Mouse (Mus musculus) layer of hippocampus, adult 8-10 months (tissue): ENCODE data around the gene G6pc. TPM values are rescaled to one million over a fixed set of nuclear protein-coding genes. Genes with fewer than 3 reads are reported as not detected.
"Not testable (repeated sequence)": the region's sequence is repeated elsewhere in the genome, so short reads cannot be mapped to it uniquely, and the experiment has no call there.

Source experiments
- DNase-seq, 2 experiments: peaks; one replicate each; pipeline ENCODE4 v3.0.0; 2022; ENCODE audit warnings: low spot score in 2 of 2
- total RNA-seq, 4 experiments: library from RNA; stranded (reverse); gene quantifications; 2 replicates each; pipeline ENCODE4 v1.2.4; 2022

Gene G6pc
- total RNA-seq, 4 experiments from 2014 or later, result not detected

- no peak for DNase-seq
These were observed 11.4 kb upstream of the G6pc start for GRCm38 (mm10) chr11:101355916-101356315.

GRCm38 (mm10) chr11:101357505-101358182 is 9.7 kb upstream of the G6pc start:
- no peak for DNase-seq

GRCm38 (mm10) chr11:101359776-101360175 is 7.6 kb upstream of the G6pc start:
- DNase-seq, result no peak

GRCm38 (mm10) chr11:101360651-101361113 is 6.7 kb upstream of the G6pc start:
- no peak for DNase-seq

- no peak for DNase-seq
These were observed 2.8 kb upstream of the G6pc start for GRCm38 (mm10) chr11:101364531-101364931.

- no peak for DNase-seq
These were observed 2.8 kb downstream of the G6pc start for GRCm38 (mm10) chr11:101370141-101370540.

- no peak for DNase-seq
These were observed 7.1 kb downstream of the G6pc start for GRCm38 (mm10) chr11:101374421-101374938.

GRCm38 (mm10) chr11:101378196-101378595 is 10.8 kb downstream of the G6pc start:
- not testable (repeated sequence) for DNase-seq

- no peak for DNase-seq
These were observed 11.6 kb downstream of the G6pc start for GRCm38 (mm10) chr11:101378926-101379325.

GRCm38 (mm10) chr11:101381817-101382216 is 14.5 kb downstream of the G6pc start:
- no peak for DNase-seq

GRCm38 (mm10) chr11:101395110-101395509 is 27.7 kb downstream of the G6pc start:
- DNase-seq, result peak; percentile 69 to 75

GRCm38 (mm10) chr11:101415306-101415705 is 47.9 kb downstream of the G6pc start:
- no peak for DNase-seq

- DNase-seq, result no peak
These were observed 49.2 kb downstream of the G6pc start for GRCm38 (mm10) chr11:101416433-101417100.

- peak; percentile 74 to 88 for DNase-seq
These were observed 49.9 kb downstream of the G6pc start, which contains the start of gene Aarsd1 for GRCm38 (mm10) chr11:101417101-101417855. Gene Aarsd1 (minus strand): TSS chr11:101417615.

- no peak for DNase-seq
These were observed 51.6 kb downstream of the G6pc start for GRCm38 (mm10) chr11:101418991-101419390.

- no peak for DNase-seq
These were observed 52.2 kb downstream of the G6pc start for GRCm38 (mm10) chr11:101419610-101420009.

GRCm38 (mm10) chr11:101420148-101420547 is 52.8 kb downstream of the G6pc start:
- no peak for DNase-seq

- DNase-seq, result no peak
These were observed 56.9 kb downstream of the G6pc start, which contains the start of gene Gm27029 for GRCm38 (mm10) chr11:101424105-101424851. Gene Gm27029 (minus strand): TSS chr11:101424796.

- DNase-seq, result peak; percentile 95 to 96
These were observed 57.8 kb downstream of the G6pc start, which contains the start of the genes Rundc1 and Ptges3l for GRCm38 (mm10) chr11:101424925-101425813. Gene Rundc1 (plus strand): TSS chr11:101425085. Gene Ptges3l (minus strand): TSS chr11:101425333.

GRCm38 (mm10) chr11:101426165-101426564 is 58.8 kb downstream of the G6pc start:
- no peak for DNase-seq
